Mouse (Mus musculus) bone marrow, adult 2 months (tissue): ENCODE results near the gene Efhc1. TPM values are rescaled to one million over a fixed set of nuclear protein-coding genes. Genes with fewer than 3 reads are reported as not detected.

Experiments
- H3K27ac ChIP-seq: fragments of 200-500 bp; 2 replicates; pipeline ENCODE4 v1.5.1; 2012; ENCODE audit warnings: low read depth, mild to moderate bottlenecking, control low read depth, inconsistent platforms, low read length; ENCODE audit not compliant: control insufficient read depth, poor library complexity, insufficient read depth
- H3K4me1 ChIP-seq: fragments of 200-500 bp; 2 replicates; pipeline ENCODE4 v1.6.1; 2011; ENCODE audit warnings: low read length; ENCODE audit not compliant: control insufficient read depth, insufficient read depth
- H3K4me3 ChIP-seq: fragments of 200-500 bp; replicated peaks from 2 replicates; pipeline ENCODE3; 2011; ENCODE audit warnings: mild to moderate bottlenecking, low read depth, low read length, control low read depth; ENCODE audit not compliant: control insufficient read depth
- CTCF ChIP-seq: fragments of 200-500 bp; IDR thresholded peaks from 2 replicates; pipeline ENCODE4 v1.5.1; 2011; ENCODE audit warnings: low read length, control low read depth; ENCODE audit not compliant: control insufficient read depth, insufficient read depth
- POLR2A ChIP-seq: fragments of 200-500 bp; IDR thresholded peaks from 2 replicates; pipeline ENCODE4 v1.6.1; 2011; ENCODE audit warnings: low read depth, mild to moderate bottlenecking, control low read depth, low read length, borderline replicate concordance; ENCODE audit not compliant: control insufficient read depth
- WGBS: fragments of 180-500 bp; shearing (Covaris S2); methylation state at CpG from one replicate; pipeline ENCODE4 v1.1.7; 2018; 5-methylcytosine and 5-hydroxymethylcytosine counted together
- polyA plus RNA-seq: library from polyadenylated mRNA; stranded (reverse); fragments of >200 nt; gene quantifications from 2 replicates; pipeline ENCODE4 v1.2.4, GENCODE M21; 2011; ENCODE audit warnings: low replicate concordance; ENCODE audit not compliant: missing spikeins, insufficient read depth, insufficient read length

The Efhc1 gene
- polyA plus RNA-seq, 1 experiment = 1.6 TPM

DNA sequence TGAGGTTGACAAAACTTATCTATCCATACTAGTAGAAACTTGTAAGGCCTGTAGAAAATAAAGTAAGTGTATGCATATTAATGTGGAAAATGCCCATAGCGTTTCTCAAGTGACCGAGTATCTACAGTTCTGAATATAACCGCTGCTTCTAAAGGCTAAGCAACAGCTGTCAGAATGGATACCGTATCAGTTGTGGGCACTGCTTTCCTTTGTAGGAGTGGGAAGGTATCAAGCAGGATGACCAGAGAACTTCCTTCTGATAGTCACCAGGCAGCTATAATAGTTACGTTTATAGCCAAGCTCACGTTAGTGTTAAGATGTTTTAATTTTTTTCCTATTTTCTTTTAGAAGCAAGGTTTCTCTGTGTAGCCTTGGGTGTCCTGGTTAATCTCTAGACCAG lies 22.0 kb downstream of the Efhc1 start:
- 55% methylated on average over 6 of the region's 6 CpGs for WGBS
- Histone ChIP-seq H3K4me3 (no peak overlapping the region), H3K27ac (no peak overlapping the region), H3K4me1 (no peaks in the 10 kb centered on the region)
- TF ChIP-seq CTCF = no peak
- TF ChIP-seq POLR2A = no peak

DNA sequence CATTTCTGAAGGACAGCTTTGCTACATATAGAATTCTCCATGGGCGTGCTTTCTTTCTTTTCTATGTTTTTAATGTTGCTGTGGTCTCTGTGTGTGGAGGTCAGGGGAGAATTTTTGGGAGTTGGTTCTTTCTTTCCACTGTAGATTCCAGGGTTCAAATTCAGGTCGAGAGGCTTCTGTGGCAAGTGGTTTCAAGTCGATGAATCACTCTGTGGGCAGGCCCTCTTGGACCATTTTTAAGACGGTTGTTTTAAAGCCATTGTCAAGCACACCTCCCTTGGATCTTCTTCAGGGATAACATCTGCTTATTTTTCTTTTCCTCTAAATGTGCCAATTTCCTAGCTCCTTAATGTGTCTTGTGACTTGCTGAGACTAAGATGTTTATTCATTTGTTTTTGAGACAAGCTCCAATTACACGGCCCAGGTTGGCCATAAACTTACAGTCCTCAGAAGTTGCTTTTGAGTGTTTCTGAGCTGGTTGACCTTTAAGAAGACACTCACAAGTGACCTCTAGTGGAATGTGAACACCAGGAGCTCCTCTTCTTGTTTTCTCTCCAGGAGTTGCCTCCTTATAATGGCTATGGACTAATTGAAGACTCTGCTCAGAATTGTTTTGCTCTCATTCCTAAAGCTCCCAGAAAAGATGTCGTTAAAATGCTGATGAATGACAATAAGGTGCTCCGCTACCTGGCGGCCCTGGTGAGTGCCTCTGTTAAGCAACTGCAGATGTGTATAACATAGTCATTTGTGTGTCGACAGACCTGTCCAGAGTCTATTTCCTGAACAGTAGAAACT lies 23.1 kb downstream of the Efhc1 start:
- Histone ChIP-seq H3K4me3 (no peak overlapping the region), H3K27ac (no peak overlapping the region), H3K4me1 (no peaks in the 10 kb centered on the region)
- no peak for TF ChIP-seq CTCF
- TF ChIP-seq POLR2A = no peak
- WGBS = 65% methylated on average over 9 of the region's 9 CpGs

DNA sequence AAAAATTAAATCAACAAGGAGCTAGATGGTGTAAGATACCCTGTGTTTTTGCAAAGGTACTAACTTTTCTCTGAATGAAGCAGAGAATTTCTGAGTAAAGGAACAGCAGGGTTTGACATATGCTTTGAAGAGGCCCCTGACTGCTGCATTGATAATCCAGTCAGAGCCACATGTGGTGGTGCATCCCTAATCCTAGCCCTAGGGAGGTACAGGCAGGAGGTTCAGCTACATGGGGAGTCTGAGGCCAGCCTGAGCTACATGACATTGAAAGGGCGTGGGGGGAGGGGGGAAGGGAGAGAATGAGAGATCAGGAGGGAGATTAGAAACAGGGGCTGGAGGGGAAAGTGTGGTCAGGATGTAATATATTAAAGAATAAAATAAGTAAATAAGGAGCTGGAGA lies 29.1 kb downstream of the Efhc1 start:
- no peak for TF ChIP-seq POLR2A
- TF ChIP-seq CTCF = no peak
- WGBS = 72% methylated on average over 1 of the region's 1 CpGs
- H3K4me1 ChIP-seq = no peaks in the 10 kb centered on the region; the same call in 1 of the 2 replicates
- no peak overlapping the region for H3K27ac ChIP-seq
- H3K4me3 ChIP-seq = no peak overlapping the region

DNA sequence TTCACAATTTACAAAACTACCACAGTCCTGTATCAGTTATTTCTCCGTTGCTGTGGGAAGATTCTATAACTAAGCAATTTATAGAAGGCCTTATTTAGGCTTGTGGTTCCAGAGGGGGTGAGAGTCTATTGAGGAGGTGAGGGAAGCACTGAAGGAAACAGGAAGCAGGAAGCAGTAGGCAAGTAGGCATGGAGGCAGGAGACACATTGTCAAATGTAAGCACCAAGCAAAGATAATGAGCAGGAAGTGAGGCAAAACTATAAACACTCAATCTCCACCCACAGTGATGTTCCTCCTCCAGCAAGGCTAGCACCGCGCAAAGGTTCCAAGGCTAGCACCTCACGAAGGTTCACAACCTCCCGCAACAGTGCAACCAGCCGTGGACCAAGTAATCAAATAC lies 30.3 kb downstream of the Efhc1 start:
- TF ChIP-seq CTCF (no peak), POLR2A (no peak)
- Histone ChIP-seq H3K4me1 (no peaks in the 10 kb centered on the region; the same call in 1 of the 2 replicates), H3K27ac (no peak overlapping the region), H3K4me3 (no peak overlapping the region)
- WGBS = 74% methylated on average over 6 of the region's 6 CpGs

DNA sequence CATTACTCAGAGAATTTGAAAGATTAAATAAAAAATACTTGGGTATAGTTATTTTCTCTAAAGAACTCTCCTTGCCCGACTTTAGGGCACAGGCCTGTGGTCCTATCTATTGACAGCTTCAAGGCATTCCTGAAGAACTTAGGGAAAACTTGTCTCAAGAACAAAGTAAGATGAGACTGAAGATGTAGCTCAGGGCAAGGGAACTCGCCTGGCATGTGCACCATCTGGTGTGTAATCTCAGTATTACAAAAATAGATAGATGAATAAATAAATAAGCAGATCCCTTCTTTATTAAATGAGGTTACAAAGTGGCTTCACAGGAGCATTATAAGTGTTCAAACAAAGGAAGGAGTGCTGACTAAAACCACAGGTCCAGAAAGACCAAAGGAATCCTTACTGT lies 32.7 kb downstream of the Efhc1 start:
- TF ChIP-seq CTCF (no peak), POLR2A (no peak)
- Histone ChIP-seq H3K27ac (no peak overlapping the region), H3K4me1 (no peaks in the 10 kb centered on the region; the same call in 1 of the 2 replicates), H3K4me3 (no peak overlapping the region)
- 64% methylated on average over 2 of the region's 2 CpGs for WGBS

DNA sequence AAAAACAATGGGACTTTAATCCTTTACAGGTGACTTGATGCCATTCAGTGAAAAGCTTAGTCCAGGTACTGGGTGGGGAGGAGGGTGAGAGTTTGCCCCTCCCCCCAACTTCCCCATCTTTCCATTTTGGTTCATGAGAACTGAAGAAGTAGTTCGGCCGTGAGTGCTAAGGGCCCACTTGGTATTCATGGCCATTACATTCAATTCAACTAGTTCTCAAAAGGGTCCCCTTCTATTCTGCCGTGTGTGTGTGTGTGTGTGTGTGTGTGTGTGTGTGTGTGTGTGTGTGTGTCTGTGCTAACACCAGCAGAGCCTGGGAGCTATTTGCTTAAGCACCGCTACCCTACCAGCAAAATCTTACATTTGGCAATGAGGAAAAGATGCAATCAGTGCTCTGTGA lies 33.2 kb downstream of the Efhc1 start:
- Histone ChIP-seq H3K27ac (no peak overlapping the region), H3K4me1 (no peaks in the 10 kb centered on the region; the same call in 1 of the 2 replicates), H3K4me3 (no peak overlapping the region)
- WGBS = 46% methylated on average over 4 of the region's 4 CpGs
- TF ChIP-seq CTCF (no peak), POLR2A (no peak)

DNA sequence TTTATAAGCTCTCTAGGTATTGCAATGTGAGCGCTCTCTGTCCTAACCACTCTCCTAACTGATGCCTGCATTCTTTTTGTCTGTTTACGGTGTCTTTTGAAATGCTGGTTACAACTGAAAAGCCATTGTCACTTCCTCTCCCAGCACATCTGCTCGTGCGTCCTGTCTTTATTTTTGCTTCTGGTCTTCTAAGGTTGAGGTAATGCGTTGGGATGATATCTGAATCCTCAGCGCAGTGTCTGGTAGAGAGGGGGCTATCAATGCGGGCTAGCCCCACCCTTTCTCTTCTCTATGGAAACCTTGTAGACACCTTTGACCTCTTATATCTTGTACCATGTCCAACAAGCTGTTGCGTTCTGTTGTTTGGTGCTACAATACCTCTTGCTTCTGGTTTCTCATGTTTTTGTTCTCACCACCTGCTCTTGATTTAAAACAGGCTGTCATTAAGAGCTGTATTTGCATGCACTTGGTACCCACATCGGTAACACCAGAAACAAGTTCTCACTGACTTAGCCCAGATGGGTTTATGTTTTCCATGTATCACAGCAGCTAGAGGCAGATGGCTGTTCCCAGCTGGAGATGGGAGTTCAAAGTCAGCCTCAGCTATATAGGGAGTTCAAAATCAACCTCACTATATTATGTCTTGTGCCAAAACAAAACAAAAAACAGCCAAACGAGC lies 35.1 kb downstream of the Efhc1 start:
- Histone ChIP-seq H3K4me1 (no peaks in the 10 kb centered on the region; the same call in 1 of the 2 replicates), H3K27ac (peak overlapping the region; percentile 61; the same call in 1 of the 2 replicates), H3K4me3 (no peak overlapping the region)
- 21% methylated on average over 10 of the region's 10 CpGs for WGBS
- TF ChIP-seq POLR2A (no peak), CTCF (no peak)

DNA sequence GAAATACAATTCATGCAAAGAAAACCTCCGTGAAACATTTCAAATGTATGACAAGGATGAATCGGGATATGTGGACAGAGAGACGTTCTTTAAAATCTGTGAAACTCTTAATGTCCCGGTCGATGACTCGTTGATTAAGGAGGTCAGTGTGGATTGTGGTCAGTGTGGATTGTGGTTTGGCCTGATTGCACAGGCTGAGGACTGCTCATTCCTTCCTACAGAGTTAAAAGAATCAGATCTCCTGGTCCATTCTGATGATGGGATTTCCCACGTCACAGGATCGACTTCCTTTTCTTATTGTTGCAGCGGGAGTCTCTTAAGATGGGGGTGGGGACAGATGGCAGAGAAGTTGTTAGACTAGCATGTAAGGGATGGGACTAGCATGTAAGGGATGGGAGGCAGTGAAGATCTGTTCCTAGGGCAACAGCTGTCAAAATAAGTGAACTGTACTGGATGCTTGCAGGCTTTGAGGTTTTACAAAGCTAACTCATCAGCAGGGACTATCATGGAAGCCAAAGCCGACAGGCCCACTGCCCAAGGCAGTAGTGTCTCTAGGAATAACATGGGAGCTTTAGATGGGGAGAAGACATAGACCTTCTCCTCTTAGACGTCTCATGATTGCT lies 38.1 kb downstream of the Efhc1 start:
- 55% methylated on average over 11 of the region's 11 CpGs for WGBS
- H3K27ac ChIP-seq = no peak overlapping the region
- TF ChIP-seq POLR2A = no peak
- no peak for TF ChIP-seq CTCF
- no peak overlapping the region for H3K4me3 ChIP-seq
- peaks cover 1% of the 10 kb centered on the region; the same call in 1 of the 2 replicates for H3K4me1 ChIP-seq
